Mouse (Mus musculus): ENCODE results near the gene Spn.

DNA sequence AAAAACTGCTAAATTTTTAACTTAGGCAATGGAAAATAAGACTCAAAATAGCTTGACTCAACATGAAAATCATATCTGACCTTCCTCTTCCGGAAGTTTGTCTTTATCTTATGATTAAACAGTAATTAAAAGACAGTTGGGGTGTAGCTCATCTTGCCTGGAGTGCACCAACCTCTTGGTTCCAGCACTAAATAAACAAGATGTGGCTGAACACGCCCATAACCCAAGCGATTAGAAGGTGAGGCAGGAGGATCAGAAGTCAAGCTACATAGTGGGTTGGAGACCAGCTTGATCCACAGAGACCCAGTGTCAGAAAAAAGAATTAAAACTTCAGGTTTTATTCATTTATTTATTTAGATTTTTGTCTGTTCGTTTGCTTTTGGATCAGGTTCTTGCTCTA, 53.9 kb downstream of the Spn start:
- TF ChIP-seq CTCF (IDR thresholded peaks at IDR 0.05; ENCODE audit: borderline replicate concordance, extremely low read depth, insufficient read depth, insufficient read length) (no peak), POLR2A (IDR thresholded peaks at IDR 0.05; ENCODE audit: borderline replicate concordance, extremely low read depth, insufficient read depth, insufficient read length, poor library complexity, severe bottlenecking) (no peak)
